Mouse (Mus musculus) midbrain, postnatal 0 days (tissue): ENCODE data around the gene Dlgap4. TPM values are rescaled to one million over a fixed set of nuclear protein-coding genes. Genes with fewer than 3 reads are reported as not detected.
"Not testable (repeated sequence)": the region's sequence is repeated elsewhere in the genome, so short reads cannot be mapped to it uniquely, and the experiment has no call there.

ENCODE experiments used
- ATAC-seq: fragments of 200-750 bp; cut with Nextera tagmentation; 2 replicates; pipeline ENCODE4 v1.8.0; 2017; ENCODE audit warnings: moderate number of reproducible peaks, mild to moderate bottlenecking, moderate TSS enrichment, moderate library complexity; ENCODE audit not compliant: low FRiP score
- DNase-seq: peaks from one replicate; pipeline ENCODE4 v3.0.0-alpha.2; 2015; ENCODE audit warnings: low spot score
- H3K27ac ChIP-seq: fragments of 300-500 bp; sonication (generic); 2 replicates; pipeline ENCODE4 v1.5.1; 2014; ENCODE audit warnings: low read depth, mild to moderate bottlenecking, low read length, mixed read lengths
- H3K27me3 ChIP-seq: fragments of 300-500 bp; sonication (generic); 2 replicates; pipeline ENCODE4 v1.6.1; 2014; ENCODE audit warnings: low read length, control low read depth, mixed read lengths; ENCODE audit not compliant: insufficient read depth
- H3K36me3 ChIP-seq: fragments of 300-500 bp; sonication (generic); 2 replicates; pipeline ENCODE4 v1.6.1; 2014; ENCODE audit warnings: low read length, control low read depth, mixed read lengths; ENCODE audit not compliant: insufficient read depth
- H3K4me1 ChIP-seq: fragments of 300-500 bp; sonication (generic); 2 replicates; pipeline ENCODE4 v1.6.1; 2014; ENCODE audit warnings: mild to moderate bottlenecking, control low read depth, antibody characterized with exemption, low read length, mixed read lengths; ENCODE audit not compliant: insufficient read depth
- H3K4me2 ChIP-seq: fragments of 300-500 bp; sonication (generic); 2 replicates; pipeline ENCODE4 v1.6.1; 2014; ENCODE audit warnings: low read depth, mild to moderate bottlenecking, low read length, mixed read lengths; ENCODE audit not compliant: poor library complexity, severe bottlenecking
- H3K4me3 ChIP-seq: fragments of 300-500 bp; sonication (generic); 2 replicates; pipeline ENCODE4 v1.5.1; 2014; ENCODE audit warnings: low read depth, mild to moderate bottlenecking, low read length, moderate library complexity
- H3K9ac ChIP-seq: fragments of 300-500 bp; sonication (generic); replicated peaks from 2 replicates; pipeline ENCODE4 v1.6.1; 2014; ENCODE audit warnings: mild to moderate bottlenecking, low read length, moderate library complexity, mixed read lengths; ENCODE audit not compliant: poor library complexity, severe bottlenecking
- H3K9me3 ChIP-seq: fragments of 300-500 bp; sonication (generic); 2 replicates; pipeline ENCODE4 v1.6.1; 2016; ENCODE audit warnings: low read length, control low read depth
- CTCF ChIP-seq: IDR thresholded peaks from 2 replicates; pipeline ENCODE4 v1.5.1; 2016; ENCODE audit warnings: antibody characterized with exemption, mild to moderate bottlenecking
- WGBS: fragments of 180-500 bp; shearing (Covaris S2); extraction: QIAGEN DNeasy Blood & Tissue Kit; methylation state at CpG from one replicate; pipeline ENCODE4 v1.1.7; 2014; 5-methylcytosine and 5-hydroxymethylcytosine counted together
- polyA plus RNA-seq: library from polyadenylated mRNA; unstranded; fragments of >200 nt; fragmentation: Nextera tagmentation; extraction: Ambion mirVana; gene quantifications from 2 replicates; pipeline ENCODE4 v1.2.1, GENCODE M21; 2015
- total RNA-seq: library from RNA; depleted of rRNA; stranded (reverse); fragments of >200 nt; gene quantifications from 2 replicates; pipeline ENCODE4 v1.2.3, GENCODE M21; 2014

Dlgap4 gene
- total and polyA plus RNA-seq, 2 experiments from 2014 or later, result 240 to 246 TPM

- TF ChIP-seq CTCF, result no peak
- WGBS, result 88% methylated on average over 5 of the region's 5 CpGs
- DNase-seq (no peak), ATAC-seq (no peak)
- Histone ChIP-seq H3K4me2 (no peak overlapping the region), H3K4me3 (no peak overlapping the region), H3K27me3 (no peaks in the 10 kb centered on the region), H3K4me1 (no peaks in the 10 kb centered on the region), H3K27ac (no peak overlapping the region), H3K9me3 (no peaks in the 10 kb centered on the region), H3K9ac (no peak overlapping the region), H3K36me3 (no peaks in the 10 kb centered on the region)
Measured at GRCm38 (mm10) chr2:156787090-156787775, 173.7 kb downstream of the Dlgap4 start.

- Histone ChIP-seq H3K36me3 (no peaks in the 10 kb centered on the region), H3K9me3 (no peaks in the 10 kb centered on the region), H3K27me3 (no peaks in the 10 kb centered on the region), H3K4me3 (no peak overlapping the region), H3K4me2 (no peak overlapping the region), H3K4me1 (no peaks in the 10 kb centered on the region), H3K9ac (no peak overlapping the region), H3K27ac (no peak overlapping the region)
- 37% methylated on average over 3 of the region's 3 CpGs for WGBS
- ATAC-seq (no peak), DNase-seq (no peak)
- peak; percentile 56 for TF ChIP-seq CTCF
Measured at GRCm38 (mm10) chr2:156787776-156788105, 174.2 kb downstream of the Dlgap4 start.

DNA sequence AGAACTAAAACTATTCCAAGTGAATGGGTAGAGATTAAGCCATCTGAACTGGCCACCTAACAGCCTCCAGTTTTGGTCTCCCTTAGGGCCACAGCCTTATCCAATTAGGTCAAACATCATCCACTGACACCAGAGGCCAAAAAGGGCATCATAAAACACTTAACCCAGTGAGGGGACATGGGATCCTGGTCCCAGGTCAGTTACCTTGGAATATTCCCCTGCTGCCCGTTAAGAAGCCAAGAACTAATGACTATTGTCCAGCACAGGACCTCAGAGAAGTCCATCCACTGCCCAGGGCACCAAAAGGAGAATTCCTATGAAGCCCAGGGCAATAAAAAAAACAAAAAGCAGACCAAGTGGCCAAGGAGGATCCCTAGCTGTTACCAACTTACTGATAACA lies 175.3 kb downstream of the Dlgap4 start:
- 68% methylated on average over 1 of the region's 1 CpGs for WGBS
- no peaks in the 10 kb centered on the region for H3K9me3 ChIP-seq
- no peak for ATAC-seq
- no peak for DNase-seq
- H3K4me1 ChIP-seq, result no peaks in the 10 kb centered on the region
- H3K27ac ChIP-seq, result no peak overlapping the region
- H3K36me3 ChIP-seq, result no peaks in the 10 kb centered on the region
- no peaks in the 10 kb centered on the region for H3K27me3 ChIP-seq
- H3K4me2 ChIP-seq, result no peak overlapping the region
- no peak for TF ChIP-seq CTCF
- no peak overlapping the region for H3K9ac ChIP-seq
- H3K4me3 ChIP-seq, result no peak overlapping the region

DNA sequence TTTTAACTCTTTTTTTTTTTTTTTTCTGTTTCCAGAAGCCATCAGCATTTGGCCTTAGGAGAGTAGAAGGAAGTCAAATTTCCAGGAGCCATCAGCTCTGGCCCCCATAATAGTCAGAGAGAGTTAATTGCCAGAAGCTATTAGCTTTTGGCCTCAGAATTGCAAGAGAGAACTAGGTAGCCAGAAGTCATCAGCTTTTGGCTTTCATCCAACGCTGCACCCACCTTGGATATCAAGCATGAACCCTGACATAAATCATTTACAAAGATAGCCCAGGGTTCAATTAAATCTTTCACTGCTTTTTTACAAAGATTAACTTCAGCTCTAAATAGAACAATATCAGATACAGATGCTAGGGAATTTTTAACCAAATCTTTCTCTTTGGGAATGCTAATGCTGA lies 185.0 kb downstream of the Dlgap4 start:
- no peaks in the 10 kb centered on the region for H3K36me3 ChIP-seq
- no peak overlapping the region for H3K4me2 ChIP-seq
- WGBS, result 93% methylated on average over 1 of the region's 1 CpGs
- DNase-seq (no peak), ATAC-seq (no peak)
- H3K4me1 ChIP-seq, result no peaks in the 10 kb centered on the region
- H3K9ac ChIP-seq, result no peak overlapping the region
- no peaks in the 10 kb centered on the region for H3K27me3 ChIP-seq
- no peaks in the 10 kb centered on the region for H3K9me3 ChIP-seq
- no peak for TF ChIP-seq CTCF
- H3K27ac ChIP-seq, result no peak overlapping the region
- H3K4me3 ChIP-seq, result no peak overlapping the region

- DNase-seq, result no peak
- no peaks in the 10 kb centered on the region for H3K27me3 ChIP-seq
- no peaks in the 10 kb centered on the region for H3K4me1 ChIP-seq
- H3K36me3 ChIP-seq, result no peaks in the 10 kb centered on the region
- WGBS, result 70% methylated on average over 4 of the region's 4 CpGs
- no peaks in the 10 kb centered on the region for H3K9me3 ChIP-seq
- H3K4me2 ChIP-seq, result no peak overlapping the region
- H3K9ac ChIP-seq, result no peak overlapping the region
- H3K4me3 ChIP-seq, result no peak overlapping the region
- no peak for TF ChIP-seq CTCF
- H3K27ac ChIP-seq, result no peak overlapping the region
- no peak for ATAC-seq
Measured at GRCm38 (mm10) chr2:156801045-156801444, 187.5 kb downstream of the Dlgap4 start.

DNA sequence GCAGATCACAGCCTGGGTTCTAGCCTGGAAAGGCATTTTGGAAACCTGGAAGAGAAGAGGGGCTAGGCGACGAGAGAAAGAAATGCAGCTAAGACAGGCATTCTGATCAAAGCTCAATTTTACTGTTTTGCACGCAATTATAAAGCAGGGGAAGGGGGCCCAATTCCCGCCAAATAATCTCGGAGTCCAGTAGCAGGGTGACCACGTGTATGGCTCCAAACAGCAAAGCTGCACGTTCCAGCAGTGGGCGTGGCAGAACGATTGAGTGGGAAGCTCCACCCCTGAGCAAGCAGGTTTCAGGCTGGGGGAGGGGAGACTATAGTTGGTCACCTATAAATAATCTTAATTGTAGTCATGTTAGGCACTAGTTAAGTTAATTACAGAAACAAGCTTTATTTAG lies 188.6 kb downstream of the Dlgap4 start:
- H3K36me3 ChIP-seq, H3K4me1 ChIP-seq, H3K9me3 ChIP-seq, H3K9ac ChIP-seq, H3K27me3 ChIP-seq, H3K27ac ChIP-seq, DNase-seq, ATAC-seq, H3K4me3 ChIP-seq, H3K4me2 ChIP-seq: not testable (repeated sequence)
- WGBS, result 56% methylated on average over 9 of the region's 9 CpGs
